ENCODE assay signal across 8 mouse cellular contexts in the genomic region with DNA sequence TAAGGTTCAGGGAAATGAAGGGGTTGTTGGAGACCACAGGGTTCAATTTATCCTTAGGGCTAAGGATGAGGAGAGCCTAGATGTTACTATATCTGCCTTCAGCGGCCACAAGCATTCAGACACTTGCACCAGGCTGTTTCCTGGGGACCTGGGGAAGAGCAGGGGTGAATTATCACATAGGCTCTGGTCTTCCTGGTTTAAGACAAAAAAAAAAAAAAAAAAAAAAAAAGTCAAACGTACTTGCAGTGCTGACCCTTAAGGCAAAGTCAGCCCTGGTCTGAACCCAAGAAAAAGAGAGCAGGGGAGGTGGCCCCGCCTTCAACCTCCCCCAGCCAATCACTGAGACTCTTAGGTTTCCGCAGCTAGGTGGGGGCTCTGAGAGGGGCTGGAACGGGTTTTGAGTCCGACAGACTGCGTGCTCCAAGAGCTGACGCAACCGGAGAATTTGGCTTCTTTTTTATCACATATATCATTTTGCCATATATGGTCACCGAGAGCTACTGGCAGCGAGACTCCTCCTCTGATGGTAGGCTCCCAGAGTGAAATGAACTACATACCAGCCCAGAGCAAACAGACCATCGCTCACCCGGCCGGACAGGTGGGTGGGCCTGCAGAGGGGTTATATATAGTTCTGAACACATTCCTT. TPM values are rescaled to one million over a fixed set of nuclear protein-coding genes. Genes with fewer than 3 reads are reported as not detected.
DNase-seq lines count a peak whose midpoint lies in the region; ATAC-seq and TF ChIP-seq lines count a peak whose summit lies in the region.

No protein-coding gene starts in this region.

- no peaks in the 10 kb centered on the region for H3K36me3 ChIP-seq in embryonic facial prominence, embryonic 13.5 days
- H3K36me3 ChIP-seq in heart, postnatal 0 days (replicated peaks; ENCODE audit: control insufficient read depth, insufficient read depth, low read length) = no peaks in the 10 kb centered on the region
- H3K36me3 ChIP-seq in liver, embryonic 16.5 days (ENCODE audit: control insufficient read depth, insufficient read depth) = no peaks in the 10 kb centered on the region

- TF ChIP-seq CTCF in heart, postnatal 0 days (IDR thresholded peaks at IDR 0.05; ENCODE audit: low read depth) = no peak
- TF ChIP-seq CTCF in layer of hippocampus, adult 2 months (conservative IDR thresholded peaks at IDR 0.05) = no peak

- H3K9ac ChIP-seq in embryonic facial prominence, embryonic 13.5 days = 0 out of 2 replicates have a peak overlapping the region, but pooled peaks have one; percentile 11
- H3K9ac ChIP-seq in heart, postnatal 0 days (replicated peaks; ENCODE audit: low read depth, low read length) = peak overlapping the region; percentile 43
- H3K9ac ChIP-seq in liver, embryonic 16.5 days (ENCODE audit: low read depth, low read length) = no peak overlapping the region

- DNase-seq in urinary bladder, postnatal 25 days (ENCODE audit: low spot score) = peak; percentile 32
- DNase-seq in urinary bladder, adult 2 months (ENCODE audit: low spot score) = no peak
- peak; percentile 86 for DNase-seq in heart, postnatal 0 days (ENCODE audit: low spot score)
- DNase-seq in layer of hippocampus, adult 2 months (ENCODE audit: low spot score in 2 of 2) = peak; percentile 60 to 79
- peak; percentile 37 for DNase-seq in ovary, postnatal 14 days (ENCODE audit: low spot score)
- DNase-seq in spleen, postnatal 4 days (ENCODE audit: low spot score in 2 of 2) = no peak

- peak overlapping the region; percentile 58 for H3K4me2 ChIP-seq in embryonic facial prominence, embryonic 13.5 days
- peak overlapping the region; percentile 59 for H3K4me2 ChIP-seq in heart, postnatal 0 days (ENCODE audit: low read depth, low read length)
- H3K4me2 ChIP-seq in liver, embryonic 16.5 days (ENCODE audit: low read depth, low read length) = peak overlapping the region; percentile 51

- H3K27ac ChIP-seq in embryonic facial prominence, embryonic 13.5 days = peak overlapping the region; percentile 62
- peak overlapping the region; percentile 89 for H3K27ac ChIP-seq in heart, postnatal 0 days (ENCODE audit: low read depth)
- peak overlapping the region; percentile 84 for H3K27ac ChIP-seq in layer of hippocampus, adult 2 months
- H3K27ac ChIP-seq in liver, embryonic 16.5 days (ENCODE audit: low read length) = no peak overlapping the region

- 3% methylated on average over 14 of the region's 14 CpGs for WGBS in embryonic facial prominence, embryonic 13.5 days
- 6% methylated on average over 13 of the region's 14 CpGs for WGBS in heart, postnatal 0 days
- WGBS in liver, embryonic 16.5 days (ENCODE audit: insufficient replicate concordance) = 1% methylated on average over 14 of the region's 14 CpGs

- H3K9me3 ChIP-seq in embryonic facial prominence, embryonic 13.5 days = no peaks in the 10 kb centered on the region
- no peaks in the 10 kb centered on the region for H3K9me3 ChIP-seq in heart, postnatal 0 days (replicated peaks; ENCODE audit: control insufficient read depth, low read length)
- no peaks in the 10 kb centered on the region for H3K9me3 ChIP-seq in liver, embryonic 16.5 days (replicated peaks; ENCODE audit: control insufficient read depth, low read length)

- H3K27me3 ChIP-seq in embryonic facial prominence, embryonic 13.5 days = no peaks in the 10 kb centered on the region
- no peaks in the 10 kb centered on the region for H3K27me3 ChIP-seq in heart, postnatal 0 days (ENCODE audit: control insufficient read depth, insufficient read depth, low read length)
- H3K27me3 ChIP-seq in liver, embryonic 16.5 days (ENCODE audit: control insufficient read depth, insufficient read depth, low read depth, low read length) = no peaks in the 10 kb centered on the region

- H3K4me1 ChIP-seq in embryonic facial prominence, embryonic 13.5 days = peaks cover 23% of the 10 kb centered on the region
- 0 out of 2 replicates have a peak, but pooled peaks cover 12% of the 10 kb centered on the region for H3K4me1 ChIP-seq in heart, postnatal 0 days (ENCODE audit: control insufficient read depth, insufficient read depth)
- no peaks in the 10 kb centered on the region; the same call in 1 of the 2 replicates for H3K4me1 ChIP-seq in liver, embryonic 16.5 days (ENCODE audit: control insufficient read depth, low read depth, low read length)

- no peak for TF ChIP-seq EP300 in heart, postnatal 0 days (IDR thresholded peaks at IDR 0.05; ENCODE audit: low read depth)

- H3K4me3 ChIP-seq in embryonic facial prominence, embryonic 13.5 days = peak overlapping the region; percentile 33
- H3K4me3 ChIP-seq in heart, postnatal 0 days (ENCODE audit: low read depth, low read length) = peak overlapping the region; percentile 41
- H3K4me3 ChIP-seq in layer of hippocampus, adult 2 months = peak overlapping the region; percentile 56
- peak overlapping the region; percentile 34; the same call in 1 of the 2 replicates for H3K4me3 ChIP-seq in liver, embryonic 16.5 days (ENCODE audit: low read depth, low read length)

- ATAC-seq in embryonic facial prominence, embryonic 13.5 days (ENCODE audit: insufficient number of reproducible peaks, insufficient read depth, low FRiP score, low TSS enrichment, low read depth) = peak; percentile 81; the same call in 1 of the 2 replicates
- ATAC-seq in heart, postnatal 0 days (ENCODE audit: insufficient read depth, low read depth) = peak; percentile 94
- ATAC-seq in liver, embryonic 16.5 days (ENCODE audit: low read depth) = peak; percentile 45; the same call in 1 of the 2 replicates

RNA-seq across cellular contexts. Expression of gene Ccdc42, which starts 36.5 kb away (rescaled TPM):
- polyA plus RNA-seq in urinary bladder, adult 2 months (2012; rRNA removed) = 0.16 and 0.22 TPM in 2 replicates
- 0.26 TPM in 1 of 2 replicates, not detected in the other for polyA plus RNA-seq in embryonic facial prominence, embryonic 13.5 days (2015; fragmentation: Nextera tagmentation; extraction: Ambion mirVana)
- total RNA-seq in heart, postnatal 0 days (2014; rRNA removed; ENCODE audit: low replicate concordance) = 1.4 TPM in 1 of 2 replicates, not detected in the other
- polyA plus RNA-seq in heart, postnatal 0 days (2015; fragmentation: Nextera tagmentation; extraction: Ambion mirVana) = 0.45 and 0.55 TPM in 2 replicates
- 1 to 10 TPM; 2.5 to 2.9 TPM for total RNA-seq in layer of hippocampus, adult 2 months (2021)
- polyA plus RNA-seq in liver, embryonic 16.5 days (2015; fragmentation: Nextera tagmentation; extraction: Ambion mirVana) = not detected in 2 replicates

Comparison
In these comparisons a context has a peak if more than half of its experiments do, and no peak if none do; other contexts are left out.
1. DNase-seq: peak in urinary bladder, postnatal 25 days (single experiment), heart, postnatal 0 days (single experiment), layer of hippocampus, adult 2 months (2 of 2) and ovary, postnatal 14 days (single experiment); none in urinary bladder, adult 2 months (single experiment) and spleen, postnatal 4 days (0 of 2).
2. Peak in every context shown above with its lines, with median percentiles within 50 percentile points of each other: ATAC-seq, H3K4me2 ChIP-seq and H3K4me3 ChIP-seq.